Mouse (Mus musculus) bone marrow, adult 2 months (tissue): Measurements from ENCODE around the gene Senp2.

Source experiments
- CTCF ChIP-seq: fragments of 200-500 bp; IDR thresholded peaks from 2 replicates; pipeline ENCODE4 v1.5.1; 2011; ENCODE audit warnings: low read length, control low read depth; ENCODE audit not compliant: control insufficient read depth, insufficient read depth
- POLR2A ChIP-seq: fragments of 200-500 bp; IDR thresholded peaks from 2 replicates; pipeline ENCODE4 v1.6.1; 2011; ENCODE audit warnings: low read depth, mild to moderate bottlenecking, control low read depth, low read length, borderline replicate concordance; ENCODE audit not compliant: control insufficient read depth

DNA sequence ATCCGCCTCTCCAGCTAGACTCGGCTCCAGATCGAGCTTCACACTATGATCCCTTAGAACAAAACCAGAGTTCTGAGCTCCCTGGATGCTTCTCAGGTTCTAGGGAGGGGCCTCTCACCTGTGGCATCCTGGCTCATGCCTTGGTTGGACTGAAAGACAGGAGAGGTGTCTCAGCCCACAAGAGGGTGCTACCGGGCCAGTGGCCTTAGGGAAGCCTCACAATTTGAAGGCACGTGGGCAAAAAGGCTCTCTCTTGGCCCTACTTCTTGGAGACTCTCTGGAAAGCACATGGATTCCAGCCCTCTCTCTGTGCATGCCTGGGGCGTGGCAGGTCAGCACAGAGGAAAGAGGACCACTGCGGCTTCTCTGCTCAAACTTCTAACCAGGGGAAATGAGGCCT, 62.1 kb downstream of the Senp2 start:
- TF ChIP-seq CTCF, result peak; percentile 22; the same call in 1 of the 2 replicates
- no peak for TF ChIP-seq POLR2A
